Mouse (Mus musculus) heart, adult 2 months (tissue): ENCODE results near the gene Zfp1.
A peak's percentile ranks its signal among the peaks of the same experiment; 100 is the strongest.

Experiments
- EP300 ChIP-seq: fragments of 200-500 bp; IDR thresholded peaks from 2 replicates; pipeline ENCODE4 v1.6.1; 2011; ENCODE audit warnings: low read depth, low read length, control low read depth; ENCODE audit not compliant: insufficient read depth
- POLR2A ChIP-seq: fragments of 200-500 bp; IDR thresholded peaks from 2 replicates; pipeline ENCODE4 v1.6.1; 2011; ENCODE audit warnings: mild to moderate bottlenecking, low read depth, low read length, control low read depth; ENCODE audit not compliant: insufficient read depth

DNA sequence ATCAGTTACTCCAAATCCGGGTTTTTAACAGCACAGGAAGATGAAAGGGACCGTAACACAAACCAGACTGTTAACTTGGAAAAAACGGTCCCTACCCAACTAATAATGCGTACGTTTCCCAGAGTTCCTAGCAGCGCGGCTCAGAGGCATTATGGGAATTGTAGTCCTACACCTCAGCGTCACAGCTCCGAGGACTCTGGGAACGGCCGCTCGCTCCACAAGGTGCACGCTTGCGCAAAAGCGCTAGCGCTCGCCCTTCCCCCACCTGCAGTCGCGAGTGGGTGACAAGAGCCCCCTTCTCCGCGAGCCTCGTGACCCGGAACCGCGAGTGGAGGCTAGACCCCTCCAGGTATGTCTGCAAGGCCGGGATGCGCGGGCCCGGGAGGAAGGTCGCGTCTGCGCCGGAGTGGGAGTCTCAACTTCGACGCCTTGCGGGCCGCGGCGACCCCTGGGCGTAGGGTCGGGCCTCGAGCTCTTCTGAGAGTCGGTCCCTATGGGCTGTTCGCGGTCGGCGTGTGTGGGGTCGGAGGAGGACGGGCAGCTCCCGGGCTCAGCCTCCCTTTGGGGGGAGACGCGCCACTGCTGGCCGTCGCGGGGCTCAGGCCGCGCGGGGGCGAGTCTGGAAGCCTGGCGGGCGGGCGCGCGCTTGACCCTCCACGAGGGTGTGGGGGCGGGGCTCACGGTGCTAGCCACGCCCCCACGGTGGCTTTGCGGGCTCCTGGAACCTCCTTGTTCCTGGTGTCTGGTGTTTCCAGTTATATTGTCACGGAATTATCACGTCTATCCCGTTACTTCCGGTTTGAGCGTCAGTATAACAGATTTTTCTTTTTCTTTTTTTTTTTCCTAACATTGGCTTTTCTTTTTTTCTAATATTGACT is at the start of gene Zfp1:
- 0 out of 2 replicates have a peak, but pooled peaks have one; percentile 8 for TF ChIP-seq EP300
- peak; percentile 86 for TF ChIP-seq POLR2A
